Mouse (Mus musculus) testis, postnatal 10 days (tissue): ENCODE measurements at regions not wholly inside any gene's neighbourhood (a gene's known extent, or its start where the extent isn't known, plus 50 kb on each side); places are given as distances from the start of the nearest gene placed in this dataset.

Source experiments
- DNase-seq: peaks from one replicate; pipeline ENCODE4 v3.0.0; 2021; ENCODE audit warnings: low spot score

- DNase-seq = no peak
Observed at GRCm38 (mm10) chr1:168518087-168518486, 86.0 kb upstream of the Pbx1 start.

DNA sequence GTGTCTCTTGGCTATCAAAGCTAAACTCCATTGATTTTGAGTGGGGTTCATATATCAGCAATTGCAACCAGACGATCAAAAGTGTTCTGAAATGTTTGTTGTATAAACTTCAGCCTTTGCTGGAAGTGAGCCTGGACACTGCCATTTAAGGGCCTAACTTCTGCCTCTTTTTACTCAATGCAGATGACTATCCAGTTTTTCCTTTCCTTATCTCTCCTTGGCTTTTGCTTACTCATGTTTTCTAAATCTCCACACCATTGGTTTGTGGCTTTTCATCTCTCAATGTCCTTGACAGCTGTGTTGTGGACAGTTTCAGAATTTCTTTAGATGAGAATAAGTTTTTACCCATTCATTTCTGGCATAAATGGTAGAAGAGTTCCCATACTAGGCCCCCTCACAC is 74.3 kb upstream of the Pbx1 start:
- no peak for DNase-seq

DNA sequence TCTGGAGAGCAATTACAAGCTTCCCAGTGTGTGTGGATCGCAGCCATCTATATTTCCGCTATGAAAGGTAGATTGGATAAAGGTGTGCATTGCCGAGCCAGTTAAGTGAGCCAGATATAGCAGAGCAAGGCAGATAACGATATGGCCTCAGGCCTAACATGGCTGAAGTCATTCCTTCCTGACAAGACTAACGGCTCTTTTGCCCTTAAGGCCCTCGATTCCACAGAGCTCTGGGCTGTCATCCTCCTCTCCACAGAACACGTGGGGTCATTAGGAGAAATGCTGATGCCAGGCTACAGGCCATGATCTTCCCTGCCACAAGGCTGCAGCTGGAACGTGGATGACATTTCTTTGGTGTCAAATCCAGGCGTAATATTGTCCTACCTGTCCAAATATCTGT is 72.7 kb upstream of the Pbx1 start:
- no peak for DNase-seq

DNA sequence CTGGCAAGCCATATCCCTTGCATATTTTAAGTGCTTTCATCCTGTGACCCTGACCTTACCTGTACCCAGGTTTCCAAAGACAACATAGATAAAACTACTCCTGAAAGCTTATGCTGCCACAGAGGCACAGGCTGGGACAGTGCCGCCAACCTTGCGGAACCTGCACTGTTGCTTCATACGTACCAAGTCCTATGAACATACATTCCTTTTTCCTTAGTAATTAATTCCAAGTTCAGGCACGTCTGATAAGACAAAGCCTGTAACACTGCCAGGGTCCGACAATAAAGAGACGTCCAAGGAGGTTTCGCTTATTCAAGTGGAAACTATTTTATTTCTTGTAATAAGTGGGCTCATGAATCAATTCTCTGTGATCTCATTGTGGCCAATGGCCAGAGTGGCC is 70.2 kb upstream of the Pbx1 start:
- DNase-seq = no peak

GRCm38 (mm10) chr1:168501375-168502169 is 69.5 kb upstream of the Pbx1 start:
- no peak for DNase-seq

DNA sequence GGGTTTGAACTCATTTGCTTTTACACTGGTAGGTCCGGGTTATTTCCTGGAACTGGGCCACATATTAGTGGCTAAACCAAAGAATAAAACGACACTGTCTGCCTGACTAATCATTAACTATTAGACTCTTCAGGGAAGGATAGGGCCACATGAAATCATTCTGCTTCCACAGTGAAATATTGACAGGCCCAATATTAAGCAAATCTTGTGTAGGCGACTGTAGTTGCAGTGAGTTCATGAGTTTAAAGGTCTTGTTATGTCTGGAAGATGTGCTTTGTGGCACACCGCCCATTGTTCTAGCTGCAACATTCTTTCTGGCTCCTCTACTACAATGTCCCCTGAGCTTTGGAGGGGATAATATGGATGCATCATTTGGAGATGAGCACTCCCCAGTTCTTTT is 65.7 kb upstream of the Pbx1 start:
- no peak for DNase-seq

DNA sequence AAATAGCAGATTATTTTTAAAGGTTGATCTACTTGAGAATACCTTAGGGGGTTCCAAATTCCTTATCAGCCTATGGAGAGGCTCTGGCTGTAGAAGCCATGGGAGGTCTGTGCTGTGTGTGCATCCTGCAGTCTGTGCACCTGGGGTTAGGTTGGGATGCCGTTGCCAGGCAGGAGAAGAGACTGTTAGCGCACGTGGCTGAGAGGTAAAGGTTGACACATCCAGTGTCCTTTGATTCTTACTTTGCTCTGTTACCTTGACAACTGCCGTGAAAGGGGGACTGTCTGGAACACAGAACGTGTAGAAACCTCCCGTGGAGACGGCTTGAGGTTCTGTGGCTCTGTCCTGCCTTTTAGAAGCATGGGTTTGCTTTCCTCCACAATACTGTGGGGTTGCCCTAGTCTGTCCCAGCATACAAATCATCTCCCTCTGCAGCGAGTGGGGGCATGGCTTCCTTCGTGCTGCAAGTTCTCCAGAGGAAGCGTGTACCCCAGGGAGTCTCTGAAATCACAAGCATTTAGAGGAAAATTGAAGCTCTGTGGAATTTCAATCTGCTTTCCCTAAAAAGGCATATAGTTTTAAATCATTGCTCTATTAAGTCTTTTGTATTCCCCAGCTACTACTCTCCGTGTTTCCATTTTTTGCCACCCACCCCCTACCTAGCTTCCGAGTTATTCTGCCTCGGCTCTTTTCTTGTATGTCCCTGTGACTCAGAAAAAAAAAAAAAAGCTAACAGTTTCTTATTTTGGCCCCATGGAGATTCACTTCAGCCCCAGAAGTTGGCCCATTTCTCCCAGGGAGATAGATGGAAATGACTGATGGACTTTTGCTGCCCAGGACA is 63.8 kb upstream of the Pbx1 start:
- no peak for DNase-seq

- DNase-seq = no peak
Observed at GRCm38 (mm10) chr1:168487492-168487891, 55.4 kb upstream of the Pbx1 start.

DNA sequence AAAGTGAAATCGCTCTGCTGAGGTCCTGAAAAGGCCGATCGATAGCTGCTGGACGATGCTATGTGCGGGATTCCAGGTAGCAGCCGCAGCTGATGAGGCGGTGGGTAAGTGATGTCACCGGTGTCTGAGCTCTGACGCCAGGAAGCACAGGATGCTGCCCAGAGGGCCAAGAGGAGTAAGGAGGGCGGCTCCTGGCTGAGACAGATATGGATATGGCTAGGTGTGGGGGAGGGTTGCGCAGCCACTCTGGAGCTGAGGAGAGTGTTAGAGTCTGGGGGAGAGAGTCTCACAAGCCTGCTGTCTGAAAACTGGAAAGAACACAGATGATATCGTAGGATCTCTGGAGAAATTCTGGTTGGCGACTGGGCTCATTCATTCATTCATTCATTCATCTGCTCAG is 51.6 kb upstream of the Pbx1 start:
- no peak for DNase-seq
